Mouse (Mus musculus): ENCODE data around the gene Smg7.

- TF ChIP-seq CTCF (IDR thresholded peaks at IDR 0.05; ENCODE audit: low read depth) (no peak), EP300 (IDR thresholded peaks at IDR 0.05; ENCODE audit: low read depth) (no peak)
Observed at GRCm38 (mm10) chr1:152936365-152936764, 33.9 kb upstream of the Smg7 start.
